Mouse (Mus musculus) lung, embryonic 15.5 days (tissue): ENCODE measurements at regions not wholly inside any gene's neighbourhood (a gene's known extent, or its start where the extent isn't known, plus 50 kb on each side); places are given as distances from the start of the nearest gene placed in this dataset.

Experiments
- ATAC-seq: fragments of 200-750 bp; cut with Nextera tagmentation; 2 replicates; pipeline ENCODE4 v1.8.0; 2017; ENCODE audit warnings: moderate number of reproducible peaks, borderline replicate concordance; ENCODE audit not compliant: low FRiP score, low TSS enrichment; ENCODE audit errors: extremely low read depth
- H3K27ac ChIP-seq: fragments of 300-500 bp; sonication (generic); 2 replicates; pipeline ENCODE4 v1.5.1; 2015; ENCODE audit warnings: moderate library complexity, mild to moderate bottlenecking, inconsistent platforms
- H3K27me3 ChIP-seq: fragments of 300-500 bp; sonication (generic); 2 replicates; pipeline ENCODE4 v1.6.1; 2015; ENCODE audit warnings: inconsistent platforms
- H3K36me3 ChIP-seq: fragments of 300-500 bp; sonication (generic); 2 replicates; pipeline ENCODE4 v1.6.1; 2015; ENCODE audit warnings: inconsistent platforms
- H3K4me1 ChIP-seq: fragments of 300-500 bp; sonication (generic); 2 replicates; pipeline ENCODE4 v1.6.1; 2015; ENCODE audit warnings: inconsistent platforms
- H3K4me2 ChIP-seq: fragments of 300-500 bp; sonication (generic); 2 replicates; pipeline ENCODE4 v1.6.1; 2015; ENCODE audit warnings: inconsistent platforms, mild to moderate bottlenecking, moderate library complexity
- H3K4me3 ChIP-seq: fragments of 300-500 bp; sonication (generic); 2 replicates; pipeline ENCODE4 v1.5.1; 2015; ENCODE audit warnings: mild to moderate bottlenecking, inconsistent platforms
- H3K9ac ChIP-seq: fragments of 300-500 bp; sonication (generic); 2 replicates; pipeline ENCODE4 v1.6.1; 2015; ENCODE audit warnings: inconsistent platforms
- H3K9me3 ChIP-seq: fragments of 300-500 bp; sonication (generic); 2 replicates; pipeline ENCODE4 v1.6.1; 2016; ENCODE audit warnings: inconsistent platforms
- WGBS: fragments of 180-500 bp; shearing (Covaris S2); methylation state at CpG from one replicate; pipeline ENCODE4 v1.1.7; 2015; 5-methylcytosine and 5-hydroxymethylcytosine counted together

DNA sequence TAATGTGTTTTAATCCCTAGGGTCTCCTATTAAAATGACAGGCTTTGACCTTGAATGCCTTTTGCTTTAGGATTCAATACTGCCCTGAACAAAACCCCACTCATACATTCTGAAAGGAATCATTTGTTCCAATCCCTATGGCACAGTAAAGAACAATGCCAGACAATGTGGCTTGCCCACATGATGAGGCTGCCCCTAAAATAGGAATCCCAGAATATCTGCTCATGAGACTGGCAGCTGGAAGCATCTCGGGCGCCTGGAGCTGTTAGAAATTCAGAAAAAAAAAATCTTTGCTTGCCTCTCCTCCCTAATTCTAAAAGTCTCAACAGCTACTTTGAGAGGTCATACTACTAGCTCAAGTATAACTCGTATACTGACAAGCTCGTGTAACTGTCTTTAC lies 157.5 kb upstream of the Actbl2 start:
- H3K4me2 ChIP-seq = no peak overlapping the region
- H3K4me1 ChIP-seq = no peaks in the 10 kb centered on the region
- H3K27me3 ChIP-seq = no peaks in the 10 kb centered on the region
- no peak overlapping the region for H3K9ac ChIP-seq
- H3K36me3 ChIP-seq = no peaks in the 10 kb centered on the region
- no peak for ATAC-seq
- H3K27ac ChIP-seq = no peak overlapping the region
- 80% methylated on average over 4 of the region's 4 CpGs for WGBS
- H3K9me3 ChIP-seq = no peaks in the 10 kb centered on the region
- no peak overlapping the region for H3K4me3 ChIP-seq

- Histone ChIP-seq H3K27me3 (no peaks in the 10 kb centered on the region), H3K9ac (no peak overlapping the region), H3K4me1 (no peaks in the 10 kb centered on the region), H3K4me3 (no peak overlapping the region), H3K36me3 (no peaks in the 10 kb centered on the region), H3K27ac (no peak overlapping the region), H3K4me2 (no peak overlapping the region), H3K9me3 (no peaks in the 10 kb centered on the region)
- ATAC-seq = no peak
- 73% methylated on average over 2 of the region's 2 CpGs for WGBS
These were observed 156.1 kb upstream of the Actbl2 start for GRCm38 (mm10) chr13:111098738-111099137.

- no peak overlapping the region for H3K4me3 ChIP-seq
- 71% methylated on average over 6 of the region's 6 CpGs for WGBS
- no peaks in the 10 kb centered on the region for H3K27me3 ChIP-seq
- no peak overlapping the region for H3K27ac ChIP-seq
- no peaks in the 10 kb centered on the region for H3K9me3 ChIP-seq
- H3K36me3 ChIP-seq = no peaks in the 10 kb centered on the region
- H3K4me2 ChIP-seq = no peak overlapping the region
- no peaks in the 10 kb centered on the region for H3K4me1 ChIP-seq
- no peak for ATAC-seq
- no peak overlapping the region for H3K9ac ChIP-seq
These were observed 155.6 kb upstream of the Actbl2 start for GRCm38 (mm10) chr13:111099252-111099651.

DNA sequence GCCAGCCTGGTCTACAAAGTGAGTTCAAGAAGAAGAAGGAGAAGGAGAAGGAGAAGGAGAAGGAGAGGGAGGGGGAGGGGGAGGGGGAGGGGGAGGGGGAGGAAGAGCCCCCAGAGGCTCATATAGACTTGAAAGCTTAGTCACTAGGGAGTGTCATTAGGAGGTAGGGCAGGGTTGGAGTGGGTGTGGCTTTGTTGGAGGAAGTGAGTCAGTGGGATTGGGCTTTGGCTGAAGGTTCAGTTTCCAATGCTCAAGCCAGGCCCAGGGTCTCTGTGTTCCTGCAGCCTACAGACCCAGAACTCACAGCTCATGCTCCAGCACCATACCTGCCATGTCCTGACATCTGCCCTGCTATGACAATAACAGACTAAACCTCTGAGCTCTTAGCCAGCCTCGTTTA lies 154.4 kb upstream of the Actbl2 start:
- Histone ChIP-seq H3K4me2 (no peak overlapping the region), H3K36me3 (no peaks in the 10 kb centered on the region), H3K9ac (no peak overlapping the region), H3K4me1 (no peaks in the 10 kb centered on the region), H3K9me3 (no peaks in the 10 kb centered on the region), H3K27ac (no peak overlapping the region), H3K27me3 (no peaks in the 10 kb centered on the region), H3K4me3 (no peak overlapping the region)
- 67% methylated on average over 1 of the region's 1 CpGs for WGBS
- no peak for ATAC-seq

- Histone ChIP-seq H3K4me1 (no peaks in the 10 kb centered on the region), H3K4me3 (no peak overlapping the region), H3K9ac (no peak overlapping the region), H3K27ac (no peak overlapping the region), H3K4me2 (no peak overlapping the region), H3K9me3 (no peaks in the 10 kb centered on the region), H3K36me3 (no peaks in the 10 kb centered on the region), H3K27me3 (no peaks in the 10 kb centered on the region)
- ATAC-seq = no peak
- 82% methylated on average over 4 of the region's 4 CpGs for WGBS
These were observed 150.1 kb upstream of the Actbl2 start for GRCm38 (mm10) chr13:111104567-111105219.

DNA sequence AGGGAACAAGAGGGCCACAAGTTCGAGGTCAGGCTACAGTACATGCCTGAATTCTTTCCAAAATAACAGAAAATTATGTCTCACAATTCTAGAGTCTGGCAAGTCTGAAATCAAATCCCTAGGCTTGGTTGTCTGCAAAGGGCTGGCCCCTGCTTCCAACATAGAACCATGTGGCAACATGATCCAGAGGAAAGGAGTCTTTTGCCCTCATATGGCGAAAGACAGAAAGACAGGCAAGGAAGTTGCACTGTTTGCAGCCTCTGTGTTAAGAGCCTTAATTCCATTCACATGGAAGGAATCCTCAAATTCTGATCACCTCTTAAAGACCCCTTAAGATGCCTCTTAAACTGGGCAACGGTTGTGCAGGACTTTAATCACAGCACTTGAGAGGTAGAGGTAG lies 123.7 kb upstream of the Actbl2 start:
- Histone ChIP-seq H3K4me1 (no peaks in the 10 kb centered on the region), H3K9me3 (no peaks in the 10 kb centered on the region), H3K9ac (no peak overlapping the region), H3K27ac (no peak overlapping the region), H3K36me3 (no peaks in the 10 kb centered on the region), H3K4me3 (no peak overlapping the region), H3K4me2 (no peak overlapping the region), H3K27me3 (no peaks in the 10 kb centered on the region)
- WGBS = 71% methylated on average over 3 of the region's 3 CpGs
- no peak for ATAC-seq

GRCm38 (mm10) chr13:111136392-111136791 lies 118.4 kb upstream of the Actbl2 start:
- no peaks in the 10 kb centered on the region for H3K9me3 ChIP-seq
- 78% methylated on average over 3 of the region's 3 CpGs for WGBS

GRCm38 (mm10) chr13:111142757-111143420 lies 111.9 kb upstream of the Actbl2 start:
- H3K9ac ChIP-seq = no peak overlapping the region
- no peaks in the 10 kb centered on the region for H3K9me3 ChIP-seq
- no peak overlapping the region for H3K4me2 ChIP-seq
- no peaks in the 10 kb centered on the region for H3K4me1 ChIP-seq
- WGBS = 73% methylated on average over 7 of the region's 7 CpGs
- no peaks in the 10 kb centered on the region for H3K36me3 ChIP-seq
- no peak overlapping the region for H3K4me3 ChIP-seq
- ATAC-seq = no peak
- H3K27me3 ChIP-seq = no peaks in the 10 kb centered on the region
- no peak overlapping the region for H3K27ac ChIP-seq

More at GRCm38 (mm10) chr13:111136392-111136791, 118.4 kb upstream of the Actbl2 start:
- Histone ChIP-seq H3K36me3 (no peaks in the 10 kb centered on the region), H3K4me2 (no peak overlapping the region), H3K27ac (no peak overlapping the region), H3K27me3 (no peaks in the 10 kb centered on the region), H3K4me1 (no peaks in the 10 kb centered on the region), H3K9ac (no peak overlapping the region), H3K4me3 (no peak overlapping the region)
- no peak for ATAC-seq

DNA sequence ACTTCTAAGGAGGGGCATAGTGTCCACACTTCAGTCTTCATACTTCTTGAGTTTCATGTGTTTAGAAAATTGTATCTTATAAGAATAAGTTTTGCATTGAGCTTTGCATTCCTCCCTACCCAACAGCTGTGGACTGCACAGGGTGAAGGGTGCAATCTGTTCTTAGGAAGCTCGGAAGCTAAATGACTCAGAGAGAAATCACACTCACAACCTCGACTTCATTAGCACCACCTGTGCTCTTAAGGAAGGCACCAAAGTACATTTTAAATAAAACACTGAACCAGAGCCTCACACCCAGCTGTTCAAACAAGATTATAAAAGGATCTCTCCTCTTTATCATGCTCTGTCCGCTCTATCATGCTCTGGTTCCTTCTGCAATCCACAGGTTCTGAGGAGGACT lies 110.1 kb upstream of the Actbl2 start:
- Histone ChIP-seq H3K4me3 (no peak overlapping the region), H3K4me2 (no peak overlapping the region), H3K36me3 (no peaks in the 10 kb centered on the region), H3K9me3 (no peaks in the 10 kb centered on the region), H3K27ac (no peak overlapping the region), H3K4me1 (no peaks in the 10 kb centered on the region), H3K27me3 (no peaks in the 10 kb centered on the region), H3K9ac (no peak overlapping the region)
- 65% methylated on average over 3 of the region's 3 CpGs for WGBS
- no peak for ATAC-seq

DNA sequence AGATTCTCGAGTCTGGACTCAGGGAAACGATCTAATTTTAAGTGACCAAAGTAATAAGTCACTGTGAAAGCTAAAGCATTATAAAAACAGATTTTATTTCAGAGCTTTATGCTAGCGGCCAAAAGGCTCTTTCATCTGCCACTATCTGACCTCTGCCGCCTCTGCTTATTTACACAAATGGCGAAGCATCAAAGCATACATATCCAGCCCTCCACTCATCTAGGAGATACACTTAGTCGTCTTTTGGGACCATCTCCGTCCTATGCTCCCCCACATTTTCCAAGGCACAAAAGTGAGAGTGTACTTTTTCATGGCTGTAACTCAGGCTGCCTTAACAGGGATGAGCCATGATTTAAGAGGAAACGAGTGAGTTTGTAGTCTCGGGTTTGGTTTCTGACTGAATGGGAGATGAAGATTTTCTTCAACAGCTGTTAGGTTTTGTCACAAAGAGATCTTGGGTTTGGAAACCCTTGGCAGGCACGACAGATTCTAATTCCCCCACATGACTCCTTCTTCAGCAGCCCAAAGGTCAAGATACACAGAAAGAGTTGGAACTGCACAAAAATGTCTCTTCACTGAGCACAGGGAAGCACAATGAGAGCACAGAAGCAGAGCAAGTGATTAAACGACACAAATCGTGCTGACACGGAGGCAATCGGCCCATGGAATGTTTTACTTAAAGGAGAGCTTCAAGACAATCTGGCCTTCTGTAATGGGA lies 96.7 kb upstream of the Actbl2 start:
- Histone ChIP-seq H3K27ac (peak overlapping the region; percentile 79), H3K27me3 (no peaks in the 10 kb centered on the region), H3K4me3 (no peak overlapping the region), H3K36me3 (no peaks in the 10 kb centered on the region), H3K9ac (no peak overlapping the region), H3K9me3 (no peaks in the 10 kb centered on the region), H3K4me2 (no peak overlapping the region; the same call in 1 of the 2 replicates), H3K4me1 (peaks cover 3% of the 10 kb centered on the region; the same call in 1 of the 2 replicates)
- peak; percentile 81; the same call in 1 of the 2 replicates for ATAC-seq
- WGBS = 23% methylated on average over 14 of the region's 14 CpGs

DNA sequence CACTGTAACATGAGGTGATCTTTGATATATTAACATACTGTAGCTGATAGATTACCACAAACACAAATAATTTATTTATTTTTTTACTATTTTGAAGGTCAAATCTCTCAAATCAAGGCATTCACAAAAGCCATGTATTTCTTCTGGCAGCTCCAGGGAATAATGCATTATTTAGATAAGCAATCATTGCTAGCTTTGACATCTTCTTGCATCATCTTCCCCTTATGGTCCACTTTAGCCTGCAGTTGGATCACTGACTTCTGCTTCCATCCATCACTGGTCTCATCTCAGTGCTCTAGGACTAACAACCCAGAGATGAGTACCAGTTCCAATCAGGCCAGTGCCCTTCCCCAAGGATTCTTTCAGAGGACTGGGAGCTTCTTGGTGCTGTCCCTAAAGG lies 95.3 kb upstream of the Actbl2 start:
- Histone ChIP-seq H3K9ac (no peak overlapping the region), H3K36me3 (no peaks in the 10 kb centered on the region), H3K4me1 (peaks cover 3% of the 10 kb centered on the region; the same call in 1 of the 2 replicates), H3K4me3 (no peak overlapping the region), H3K4me2 (no peak overlapping the region), H3K9me3 (no peaks in the 10 kb centered on the region), H3K27me3 (no peaks in the 10 kb centered on the region), H3K27ac (no peak overlapping the region)
- ATAC-seq = no peak

DNA sequence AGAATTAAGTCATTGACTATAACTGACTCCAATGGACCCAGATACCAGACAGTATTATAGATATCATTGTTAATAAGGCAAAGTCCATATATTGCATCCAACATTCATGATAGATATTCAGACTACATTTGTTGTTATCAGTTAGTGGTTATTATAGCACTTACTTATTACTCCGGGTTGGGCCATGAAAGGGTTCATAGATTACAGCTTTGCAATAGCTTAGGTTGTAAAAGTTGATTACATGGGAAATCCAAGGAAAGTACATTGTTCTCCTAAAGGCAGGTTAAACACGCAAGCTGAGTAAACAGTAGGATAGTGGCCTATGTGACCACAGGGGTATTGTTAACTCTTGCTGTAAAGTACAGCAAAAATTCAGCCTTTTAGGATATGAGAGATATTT lies 89.3 kb upstream of the Actbl2 start:
- Histone ChIP-seq H3K36me3 (no peaks in the 10 kb centered on the region), H3K4me3 (no peak overlapping the region), H3K4me2 (no peak overlapping the region), H3K9me3 (no peaks in the 10 kb centered on the region), H3K27ac (no peak overlapping the region), H3K9ac (no peak overlapping the region), H3K4me1 (no peaks in the 10 kb centered on the region), H3K27me3 (no peaks in the 10 kb centered on the region)
- 66% methylated on average over 2 of the region's 2 CpGs for WGBS
- ATAC-seq = no peak
